Mouse (Mus musculus) lung, postnatal 25 days (tissue): ENCODE data around the gene Gm20388.

Experiments used
- DNase-seq: peaks from one replicate; pipeline ENCODE4 v3.0.0; 2022; ENCODE audit warnings: low spot score

The Gm20388 gene

DNA sequence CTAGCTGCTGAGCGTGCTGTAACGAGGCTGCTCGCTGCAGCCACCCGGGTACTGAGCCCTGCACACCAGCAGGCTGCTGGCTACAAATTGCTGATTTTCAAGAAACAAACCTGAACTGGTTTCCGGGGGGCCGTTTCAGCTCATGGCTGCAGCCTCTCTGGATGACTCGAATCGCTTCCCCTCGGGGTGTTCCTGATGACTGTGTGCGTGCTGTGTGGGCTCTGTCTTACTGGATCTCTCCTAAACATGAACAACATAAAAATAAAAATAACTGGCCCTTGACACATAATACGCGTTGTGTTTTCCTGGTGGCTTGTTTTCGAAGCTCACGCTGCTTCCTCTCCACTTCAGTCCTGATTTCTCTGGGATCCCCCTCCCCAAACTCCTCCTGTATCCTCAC lies 1168.1 kb downstream of the Gm20388 start:
- no peak for DNase-seq

DNA sequence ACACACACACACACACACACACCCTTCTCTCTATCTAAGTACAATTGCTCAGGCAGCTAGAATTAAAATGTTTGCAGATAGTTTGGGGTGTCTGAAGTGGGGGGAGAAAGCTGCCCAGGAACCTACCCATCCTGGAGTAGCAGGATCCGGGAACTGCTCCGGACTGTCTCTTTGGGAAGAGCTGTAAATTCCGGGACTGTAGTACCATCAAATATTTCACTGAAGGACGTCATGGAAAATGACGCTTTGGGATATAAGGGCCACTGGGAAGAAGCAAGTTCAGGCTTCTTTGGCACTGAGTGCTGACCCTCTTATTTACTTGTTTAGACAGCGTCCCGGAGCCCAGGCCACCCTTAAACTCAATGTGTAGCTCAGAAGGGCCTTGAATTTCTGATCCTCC lies 1168.6 kb downstream of the Gm20388 start:
- DNase-seq: no peak

DNA sequence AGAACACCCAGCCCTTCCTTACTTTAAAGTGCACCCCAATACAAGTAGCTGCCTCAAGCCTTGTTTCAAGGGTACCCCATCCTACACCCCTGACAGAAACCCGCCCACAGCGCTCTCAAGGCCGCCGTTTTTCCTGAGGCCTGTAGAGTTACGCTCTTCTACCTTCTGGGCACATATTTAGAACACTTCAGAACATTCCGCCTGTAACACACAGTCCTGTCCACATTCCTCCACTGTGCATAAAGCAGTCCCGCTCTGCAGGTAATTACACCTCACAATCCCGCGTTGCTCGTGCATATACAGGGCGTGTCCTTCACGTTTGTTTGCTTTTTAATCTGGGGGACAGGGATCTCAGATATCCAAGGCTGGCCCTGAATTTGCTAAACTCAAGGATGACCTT lies 1169.3 kb downstream of the Gm20388 start:
- no peak for DNase-seq

DNA sequence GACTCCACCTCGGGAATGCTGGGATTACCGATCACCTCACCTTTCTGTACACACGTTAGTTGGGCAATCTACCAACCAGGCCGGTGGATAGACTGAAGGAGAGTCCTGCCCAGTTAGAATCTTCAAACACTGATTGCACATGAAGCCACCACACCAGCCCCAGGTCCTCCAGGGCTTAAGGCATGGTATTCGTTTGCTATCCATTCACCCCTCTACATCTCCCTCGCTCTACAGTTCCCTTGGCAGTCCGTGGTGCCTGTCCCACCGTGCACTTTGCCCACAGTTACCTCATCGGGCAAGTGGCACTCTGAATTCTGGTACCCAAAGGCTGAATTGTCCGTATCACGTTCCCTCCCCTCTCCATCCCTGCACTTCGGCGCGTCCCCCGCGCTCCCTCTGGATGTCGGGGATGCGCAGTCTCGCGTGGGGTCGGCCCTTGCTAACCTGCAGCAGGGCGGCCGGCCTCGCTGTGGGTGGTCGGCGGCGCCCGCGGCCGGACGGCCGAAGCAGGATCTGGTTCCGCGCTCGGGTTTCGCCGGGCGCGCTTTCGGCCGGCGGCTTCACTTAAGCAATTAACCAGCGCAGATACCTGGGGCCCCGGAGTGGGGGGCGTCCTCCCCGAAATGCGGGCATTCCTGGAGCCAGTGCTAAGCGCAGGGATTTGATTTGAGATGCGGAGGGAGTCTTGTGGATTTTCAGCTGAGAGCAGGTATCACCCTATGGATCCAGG lies 1169.9 kb downstream of the Gm20388 start:
- DNase-seq: no peak

DNA sequence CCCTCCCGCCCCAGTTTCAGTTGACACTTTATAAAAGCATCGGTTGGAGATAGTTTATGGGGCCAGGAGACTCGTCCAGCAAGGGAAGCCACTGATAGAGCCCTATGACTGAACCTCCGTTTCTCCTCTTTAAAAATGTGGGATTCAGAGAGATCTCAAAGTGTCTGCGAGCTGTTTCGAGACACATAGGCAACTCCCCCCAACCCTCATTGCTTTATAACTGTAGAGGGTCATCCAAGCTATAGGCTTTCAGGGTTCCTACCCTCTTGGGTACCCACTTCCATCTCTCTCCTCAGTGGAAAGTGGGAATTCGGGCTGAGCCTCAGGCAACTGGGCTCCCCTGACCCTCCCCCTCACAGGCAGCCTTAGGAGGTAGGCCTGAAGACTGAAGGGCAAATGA lies 1170.8 kb downstream of the Gm20388 start:
- DNase-seq: no peak

DNA sequence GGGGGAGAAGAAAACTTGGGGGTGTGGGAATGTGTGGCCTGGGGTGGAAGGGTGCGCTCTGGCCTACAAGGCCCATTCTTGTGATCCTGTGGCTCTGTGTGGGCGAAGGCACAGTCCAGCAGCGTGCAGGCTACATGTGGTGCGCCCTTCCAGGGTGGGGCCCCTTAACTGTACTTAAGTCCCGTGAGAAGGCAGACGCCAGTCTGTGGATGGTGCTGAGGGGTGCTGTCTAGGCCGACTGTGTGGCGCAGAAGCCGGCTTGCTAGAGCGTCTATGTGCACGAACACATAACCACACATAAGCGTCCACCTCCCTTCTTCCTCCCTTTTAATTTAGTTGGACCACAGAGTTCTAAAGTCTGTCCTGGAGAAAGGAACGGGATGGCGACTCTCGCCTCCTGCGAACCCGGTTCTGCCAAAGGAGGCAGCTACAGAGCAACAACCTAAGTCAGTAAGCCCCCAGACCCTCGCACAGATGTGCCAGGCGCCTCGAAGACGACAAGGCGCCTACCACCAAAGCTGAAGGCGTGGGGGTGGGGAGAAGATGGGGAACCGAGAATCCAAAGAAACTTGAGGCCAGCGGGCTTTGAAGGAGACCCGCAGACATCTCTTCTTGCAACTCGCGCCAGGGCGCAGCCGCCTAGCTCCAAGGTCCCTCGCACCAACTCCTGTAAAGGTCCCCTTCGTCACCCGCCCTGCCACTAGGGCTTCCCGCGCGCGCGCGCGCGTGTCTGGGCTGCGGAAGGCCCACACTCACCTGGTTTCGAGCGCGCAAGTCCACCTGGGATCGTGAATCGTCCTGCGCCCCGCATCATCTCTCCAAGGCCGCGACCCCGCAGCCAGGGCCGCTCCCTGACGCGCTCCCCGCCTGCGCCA lies 1171.8 kb downstream of the Gm20388 start:
- DNase-seq: no peak

DNA sequence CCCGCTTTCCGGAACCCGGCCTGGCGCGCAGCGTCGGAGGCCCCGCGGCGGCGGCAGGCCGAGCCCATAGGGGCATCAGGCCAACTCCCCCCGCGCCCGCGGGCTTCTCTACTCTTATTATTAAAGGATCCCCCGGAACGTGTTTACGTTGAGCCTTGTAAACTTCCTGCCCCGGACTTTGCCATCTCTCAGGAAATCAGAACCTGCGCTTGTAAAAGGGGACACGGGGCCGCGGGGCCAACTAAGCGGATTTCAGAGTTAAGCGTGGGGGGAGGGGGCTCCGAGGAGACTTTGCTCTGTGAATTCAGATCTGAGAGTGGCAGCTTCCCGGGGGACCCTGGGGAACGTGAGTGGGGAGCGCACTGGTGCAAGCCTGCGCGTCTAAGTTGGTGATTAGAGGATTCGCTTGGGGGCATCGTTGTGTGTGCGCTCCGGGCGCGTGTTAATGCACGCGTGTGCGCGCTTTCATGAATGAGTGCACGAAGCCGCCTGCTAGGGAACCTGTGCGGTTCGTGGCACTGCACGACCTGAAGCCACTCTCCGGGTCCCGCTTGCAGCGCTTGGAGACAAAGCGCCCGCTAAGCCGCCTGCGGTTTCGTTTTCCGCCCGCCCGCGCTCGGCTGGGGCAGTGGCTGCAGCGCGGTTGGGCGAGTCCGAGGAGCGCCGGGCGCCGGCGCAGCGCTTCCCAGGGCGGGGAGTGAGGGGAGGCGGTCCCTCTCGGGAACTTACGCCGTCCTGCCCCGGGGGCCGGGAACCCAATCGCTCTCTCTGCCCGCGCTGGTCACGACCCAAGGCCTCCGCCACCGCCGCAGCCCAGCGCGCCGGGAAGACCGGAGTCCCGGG lies 1172.7 kb downstream of the Gm20388 start:
- DNase-seq: peak; percentile 81

DNA sequence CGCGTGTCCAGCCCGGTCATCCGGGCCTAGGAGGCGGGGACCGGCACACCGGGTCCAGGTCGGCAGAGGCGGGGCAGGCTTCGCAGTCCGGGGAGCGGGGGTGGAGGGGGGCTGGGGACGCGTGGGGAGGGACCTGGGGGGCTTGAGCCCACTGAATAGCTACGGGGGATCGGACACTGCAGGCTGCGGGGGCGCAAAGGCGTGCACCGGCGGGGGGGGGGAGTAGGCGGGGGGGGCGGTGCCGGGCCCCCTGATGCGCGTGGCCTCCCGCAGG lies 1173.2 kb downstream of the Gm20388 start:
- DNase-seq: no peak

DNA sequence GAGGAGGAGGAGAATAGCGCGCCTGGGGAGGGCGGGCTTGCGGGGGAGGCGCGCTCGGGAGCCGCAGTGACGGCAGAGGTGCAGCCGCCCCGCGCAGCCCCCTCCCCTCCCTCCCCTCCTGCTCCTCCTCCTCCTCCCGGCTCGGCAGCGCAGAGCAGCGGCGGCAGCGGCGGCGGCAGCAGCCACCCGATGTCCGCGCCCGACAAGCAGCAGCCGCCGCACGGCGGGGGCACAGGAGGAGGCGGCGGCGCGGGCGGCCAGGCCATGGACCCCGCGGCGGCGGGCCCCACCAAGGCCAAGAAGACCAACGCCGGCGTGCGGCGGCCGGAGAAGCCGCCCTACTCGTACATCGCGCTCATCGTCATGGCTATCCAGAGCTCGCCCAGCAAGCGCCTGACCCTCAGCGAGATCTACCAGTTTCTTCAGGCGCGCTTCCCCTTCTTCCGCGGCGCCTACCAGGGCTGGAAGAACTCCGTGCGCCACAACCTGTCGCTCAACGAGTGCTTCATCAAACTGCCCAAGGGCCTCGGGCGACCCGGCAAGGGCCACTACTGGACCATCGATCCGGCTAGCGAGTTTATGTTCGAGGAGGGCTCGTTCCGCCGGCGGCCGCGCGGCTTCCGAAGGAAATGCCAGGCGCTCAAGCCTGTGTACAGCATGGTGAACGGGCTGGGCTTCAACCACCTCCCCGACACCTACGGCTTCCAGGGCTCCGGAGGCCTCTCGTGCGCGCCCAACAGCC lies 1173.7 kb downstream of the Gm20388 start, which contains the start of gene Foxf1:
Foxf1 (plus strand) TSS at position 177 of the 742 bp plus-strand sequence.
- peak; percentile 72 for DNase-seq

DNA sequence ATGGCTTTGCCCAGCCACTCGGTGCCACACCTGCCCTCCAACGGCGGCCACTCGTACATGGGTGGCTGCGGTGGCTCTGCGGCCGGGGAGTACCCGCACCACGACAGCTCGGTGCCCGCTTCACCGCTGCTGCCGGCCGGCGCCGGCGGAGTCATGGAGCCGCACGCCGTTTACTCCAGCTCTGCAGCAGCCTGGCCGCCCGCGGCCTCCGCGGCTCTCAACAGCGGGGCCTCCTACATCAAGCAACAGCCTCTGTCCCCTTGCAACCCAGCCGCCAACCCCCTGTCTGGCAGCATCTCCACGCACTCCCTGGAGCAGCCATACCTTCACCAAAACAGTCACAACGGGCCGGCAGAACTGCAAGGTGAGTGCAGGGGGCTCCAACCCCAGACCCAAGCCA lies 1174.4 kb downstream of the Gm20388 start:
- DNase-seq: no peak

DNA sequence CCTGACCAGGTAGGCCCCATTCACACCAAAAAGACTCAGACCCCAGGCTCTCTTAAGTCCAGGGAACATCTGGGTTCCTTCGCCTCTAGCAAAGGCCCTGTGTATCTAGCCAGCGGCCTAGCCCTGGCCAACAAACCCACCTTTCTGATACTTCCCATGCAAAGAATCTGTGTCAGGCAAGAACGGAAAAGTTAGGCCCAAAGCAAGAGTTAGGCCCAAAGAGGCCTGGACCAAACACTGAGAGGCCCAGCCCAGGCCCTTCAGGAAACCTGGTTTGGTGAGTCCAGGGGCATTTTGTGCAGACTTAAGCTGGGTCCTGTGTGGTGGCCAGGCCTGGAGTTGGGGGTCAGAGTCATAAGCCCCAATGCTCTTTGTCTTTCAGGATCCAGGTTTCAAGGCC lies 1174.9 kb downstream of the Gm20388 start:
- DNase-seq: no peak

DNA sequence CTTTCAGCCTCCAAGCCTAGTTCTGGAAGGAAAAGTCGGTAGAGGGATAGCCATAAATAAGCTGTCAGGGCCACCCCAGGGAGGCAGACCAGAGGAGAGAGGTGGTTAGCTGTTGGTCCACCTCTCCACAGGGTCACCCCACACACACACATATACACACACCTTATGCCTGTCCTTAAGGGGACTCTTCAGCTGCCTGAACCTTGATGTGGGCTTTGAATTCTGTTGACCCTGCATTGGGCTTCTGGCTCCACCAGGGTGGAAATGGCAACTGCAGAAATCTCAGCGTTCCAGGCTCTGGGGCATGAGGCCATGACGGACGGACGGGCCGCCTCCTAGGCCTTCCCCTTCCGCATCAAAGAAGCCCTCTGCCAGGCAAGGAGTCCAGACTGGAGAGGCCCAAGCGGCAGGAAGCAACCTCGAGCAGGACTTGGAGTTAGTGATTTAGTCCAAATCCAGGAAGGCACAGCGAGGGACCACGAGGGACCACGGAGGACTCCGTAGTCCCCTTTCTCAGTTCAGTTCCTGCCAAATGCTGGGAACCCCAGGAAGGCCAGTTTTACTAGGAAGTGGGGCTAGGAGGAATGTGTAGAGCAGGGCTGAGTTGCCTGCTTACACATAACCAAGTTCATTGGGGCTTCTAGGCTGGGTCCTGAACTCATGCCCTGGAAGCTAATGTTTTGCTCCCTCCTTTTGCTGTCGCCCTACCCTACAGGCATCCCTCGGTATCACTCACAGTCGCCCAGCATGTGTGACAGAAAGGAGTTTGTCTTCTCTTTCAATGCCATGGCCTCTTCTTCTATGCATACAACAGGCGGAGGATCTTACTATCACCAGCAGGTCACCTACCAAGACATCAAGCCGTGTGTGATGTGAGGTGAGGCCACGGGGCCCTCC lies 1175.6 kb downstream of the Gm20388 start:
- no peak for DNase-seq

DNA sequence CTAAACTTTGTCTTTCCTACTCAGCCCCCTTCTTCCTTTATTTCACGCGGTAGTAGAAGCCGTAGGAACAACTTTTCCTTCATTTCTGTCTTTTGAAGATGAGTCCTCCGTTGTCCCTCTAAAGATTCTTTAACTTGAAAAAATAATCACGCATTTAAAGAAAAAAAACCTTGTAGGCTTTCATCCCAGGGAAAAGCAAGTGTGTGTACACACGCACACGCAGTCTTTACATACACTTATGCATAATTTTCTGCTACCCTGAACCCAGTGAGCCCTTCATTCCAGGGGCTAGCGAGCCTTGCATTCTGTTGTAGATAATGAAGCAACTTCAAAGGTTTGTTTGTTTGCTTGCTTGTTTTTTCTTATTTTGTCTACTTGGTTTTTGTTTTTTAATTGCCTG lies 1177.6 kb downstream of the Gm20388 start:
- DNase-seq: no peak

DNA sequence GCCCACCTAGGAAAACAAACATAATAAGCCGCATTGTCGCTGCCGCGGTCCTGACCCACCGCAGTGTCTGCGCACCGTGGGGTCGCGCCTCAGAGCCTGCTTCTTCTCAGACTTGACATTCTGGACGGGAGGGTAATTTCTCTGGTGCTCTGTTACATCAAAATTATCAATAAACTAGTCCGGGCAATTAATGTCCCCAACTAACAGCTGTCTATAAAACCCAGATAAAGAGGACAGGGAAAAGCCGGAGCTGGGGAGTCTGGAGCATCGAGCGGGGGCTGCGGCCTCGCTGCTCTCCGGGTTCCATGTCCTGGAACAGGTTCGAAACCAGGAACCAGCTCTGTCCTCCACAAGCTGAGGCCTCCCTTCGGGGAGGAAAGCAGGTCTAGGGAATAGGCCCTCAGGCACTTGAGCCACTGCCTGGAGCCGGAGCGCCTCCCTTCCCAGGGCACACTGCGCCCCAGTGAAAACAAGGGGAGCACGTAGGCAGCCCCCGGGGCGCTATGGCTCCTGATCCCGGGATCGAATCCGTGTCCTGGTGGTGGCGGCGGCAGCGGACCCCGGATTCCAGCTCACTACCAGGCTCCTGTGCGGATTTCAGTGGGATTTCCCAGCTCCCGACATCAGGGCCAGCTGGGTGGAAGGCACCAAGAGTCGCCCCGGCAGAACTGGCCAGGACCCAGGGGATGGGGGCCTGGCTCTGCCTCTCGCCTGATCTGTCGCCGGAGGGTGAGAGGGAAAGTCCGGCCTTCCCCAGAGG lies 1178.4 kb downstream of the Gm20388 start:
- no peak for DNase-seq

DNA sequence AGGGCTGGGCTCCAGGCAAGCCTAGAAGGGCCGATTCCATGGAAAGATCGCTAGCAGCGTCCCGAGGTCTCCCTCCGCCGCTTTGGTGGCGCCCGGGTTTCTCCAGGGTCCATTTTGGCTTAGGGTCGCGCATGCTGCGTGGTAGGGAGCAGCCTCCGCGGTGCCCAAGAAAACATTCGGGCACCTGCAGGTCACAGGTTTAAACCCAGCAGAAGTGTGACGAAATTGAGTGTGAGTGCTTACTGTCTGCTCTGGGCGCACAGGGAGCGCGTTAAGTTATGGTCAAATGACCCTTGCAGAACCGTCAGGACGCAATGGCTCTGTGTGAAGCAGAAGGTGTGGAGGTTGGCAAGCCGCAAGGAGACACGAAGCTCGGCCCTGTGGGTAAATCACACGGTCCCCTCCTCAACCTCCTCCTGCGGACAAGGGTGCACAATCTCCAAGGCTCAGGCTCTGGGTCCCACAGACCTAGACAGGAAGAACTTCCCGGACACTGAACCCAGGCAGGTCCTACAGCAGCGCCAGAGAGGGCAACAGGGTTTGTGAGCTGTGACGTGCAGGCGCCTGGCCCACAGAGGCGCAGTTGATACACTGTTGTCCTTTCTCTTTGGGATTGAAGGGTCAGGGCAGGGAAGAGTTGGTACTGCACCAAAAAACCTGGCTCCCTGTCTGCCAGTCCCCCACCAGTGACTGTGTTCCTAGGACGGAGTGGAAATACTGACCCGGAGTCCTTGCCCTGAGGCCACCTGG lies 1179.2 kb downstream of the Gm20388 start:
- no peak for DNase-seq

DNA sequence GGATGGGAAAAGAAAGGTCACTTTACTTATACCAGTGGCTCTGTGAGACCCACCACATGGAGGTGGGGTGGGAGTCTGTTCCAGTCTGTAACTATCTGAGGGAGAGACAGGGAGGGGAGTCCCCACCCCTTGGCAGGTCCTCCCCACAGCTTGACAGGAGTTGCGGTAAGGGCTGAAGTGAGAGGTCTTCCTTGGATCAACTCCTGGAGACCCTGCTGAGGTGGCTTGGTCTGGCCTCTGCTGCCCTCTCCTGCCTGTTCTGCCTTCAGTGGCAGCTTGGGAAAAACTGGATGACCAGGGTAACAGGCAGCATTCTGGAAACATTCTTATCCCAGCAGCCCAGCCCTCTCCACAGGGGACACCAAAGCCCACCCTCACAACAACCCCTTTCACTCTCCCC lies 1180.1 kb downstream of the Gm20388 start:
- DNase-seq: no peak

DNA sequence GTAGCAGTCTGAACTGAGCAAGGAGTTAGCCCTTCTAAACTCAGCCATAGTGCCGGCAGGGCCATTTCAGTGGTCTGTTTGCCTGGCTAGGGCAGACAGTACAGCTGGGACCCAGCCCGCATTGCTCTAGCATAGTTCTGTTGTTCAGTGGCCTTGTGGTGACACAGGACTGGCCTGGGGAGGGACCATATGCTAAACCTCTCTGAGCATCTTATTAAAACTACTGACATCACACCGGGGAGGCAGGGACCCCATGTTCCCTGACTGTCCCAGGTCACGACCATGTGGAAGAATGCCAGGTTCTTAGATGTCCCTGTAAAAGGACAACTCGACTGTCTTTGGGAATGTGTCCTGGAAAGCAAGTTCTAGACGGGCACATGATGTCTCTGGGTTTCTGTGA lies 1181.5 kb downstream of the Gm20388 start:
- peak; percentile 54 for DNase-seq

DNA sequence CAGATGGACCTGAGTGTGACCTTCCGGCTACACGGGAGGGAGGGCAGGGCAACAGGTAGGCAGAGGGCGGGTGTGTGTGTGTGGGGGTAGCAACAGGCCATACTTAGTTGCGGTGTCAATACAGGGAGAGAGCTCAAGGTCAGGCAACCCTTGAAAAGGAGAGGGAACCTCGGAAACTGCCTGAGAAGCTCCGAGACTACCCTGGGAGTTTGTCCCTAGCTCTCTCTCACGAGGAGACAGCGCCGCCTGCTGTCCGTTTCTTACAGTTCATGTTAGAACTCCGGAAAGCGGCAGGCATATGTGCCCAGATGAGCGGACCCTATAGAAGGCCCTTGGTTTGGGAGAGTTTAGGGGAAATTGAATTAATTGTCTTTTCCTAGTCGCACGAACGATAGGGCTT lies 1182.0 kb downstream of the Gm20388 start:
- DNase-seq: peak; percentile 83

DNA sequence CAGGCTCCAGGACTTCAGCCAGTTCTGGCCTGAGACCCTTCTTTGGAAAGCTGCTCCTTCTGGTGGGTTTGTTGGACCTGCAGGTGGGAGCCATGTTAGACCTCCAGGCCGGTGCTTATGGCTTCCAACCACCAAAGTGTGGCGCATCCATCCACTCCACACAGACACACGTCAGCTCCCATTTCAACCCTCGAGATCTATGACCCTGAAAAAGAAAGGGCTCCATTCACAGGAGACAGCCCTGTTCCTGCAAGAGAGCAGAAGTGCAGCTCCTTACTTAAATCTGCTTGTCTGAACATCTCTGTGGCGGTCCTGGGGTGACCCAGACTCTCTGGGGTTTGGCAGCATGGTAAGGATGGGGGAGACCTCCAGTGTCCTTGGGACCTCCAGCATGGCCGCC lies 1182.9 kb downstream of the Gm20388 start:
- DNase-seq: no peak
